Mouse (Mus musculus): Measurements from ENCODE around the gene Vrk3. TPM values are rescaled to one million over a fixed set of nuclear protein-coding genes. Genes with fewer than 3 reads are reported as not detected.

Gene Vrk3
- polyA plus RNA-seq, 1 experiment = 104 TPM

DNA sequence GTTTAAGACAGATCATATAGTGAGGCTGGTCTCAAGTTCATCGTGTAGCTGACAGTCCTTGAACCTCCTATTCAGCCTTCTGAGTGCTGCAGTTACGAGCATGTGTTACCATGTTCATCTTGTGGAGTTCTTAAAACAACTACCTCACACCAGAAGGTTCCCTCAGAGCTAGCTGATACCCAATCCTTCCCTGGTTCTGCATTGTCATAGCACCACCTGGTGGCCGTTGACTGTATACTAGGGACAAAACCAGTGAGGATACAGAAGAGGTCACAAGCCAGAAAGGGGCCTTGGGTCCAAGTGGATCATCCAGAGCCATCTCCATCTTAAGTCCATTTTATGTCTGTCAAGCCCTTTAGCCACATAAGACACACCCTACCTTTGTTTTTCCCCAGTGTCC is 76.7 kb downstream of the Vrk3 start:
- no peak for TF ChIP-seq GATA1 (IDR thresholded peaks at IDR 0.05; ENCODE audit: low read length)

DNA sequence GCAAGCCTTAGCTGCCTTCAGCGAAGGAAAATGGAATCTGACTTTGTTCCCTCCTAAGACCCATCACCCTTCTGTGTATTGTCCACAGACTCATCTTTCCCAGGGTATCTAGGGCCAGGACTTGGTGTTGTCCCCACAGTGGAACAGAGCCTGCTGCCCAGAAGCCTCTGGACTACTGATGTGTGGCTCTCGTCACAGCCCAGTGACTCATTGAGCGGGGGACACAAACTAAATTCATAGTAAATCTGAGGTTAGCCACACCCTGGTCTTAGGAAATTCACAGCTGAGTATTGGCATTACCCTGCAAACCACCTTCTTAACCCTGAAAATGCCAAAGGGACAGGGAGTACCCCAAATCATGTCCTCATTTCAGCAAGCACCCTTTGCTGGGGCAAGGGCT is 78.6 kb downstream of the Vrk3 start:
- TF ChIP-seq GATA1 (IDR thresholded peaks at IDR 0.05; ENCODE audit: low read length) = no peak

Other genes starting within 250 kb of the Vrk3 start
- gene Mybpc2, start 223.8 kb upstream of the Vrk3 start, polyA plus RNA-seq (2012) = not detected in 2 replicates
- 0.32 and 0.33 TPM in 2 replicates for gene Spib, start 216.3 kb upstream of the Vrk3 start, polyA plus RNA-seq (2012)
- 344 and 399 TPM in 2 replicates for gene Pold1, start 199.6 kb upstream of the Vrk3 start, polyA plus RNA-seq (2012)
- 298 and 371 TPM in 2 replicates for gene Nr1h2, start 194.5 kb upstream of the Vrk3 start, polyA plus RNA-seq (2012)
- gene Napsa, start 176.0 kb upstream of the Vrk3 start, polyA plus RNA-seq (2012) = 0.14 and 0.28 TPM in 2 replicates
- 0.02 TPM in 2 replicates for gene Kcnc3, start 157.7 kb upstream of the Vrk3 start, polyA plus RNA-seq (2012)
- 0.02 and 0.05 TPM in 2 replicates for gene Myh14, start 77.6 kb upstream of the Vrk3 start, polyA plus RNA-seq (2012)
- not detected in 2 replicates for gene Izumo2, start 39.7 kb upstream of the Vrk3 start, polyA plus RNA-seq (2012)
- gene Zfp473, start 2.6 kb downstream of the Vrk3 start, polyA plus RNA-seq (2012) = 0.11 and 0.17 TPM in 2 replicates
- 89.3 and 290 TPM in 2 replicates for gene Nup62, start 67.7 kb downstream of the Vrk3 start, polyA plus RNA-seq (2012)
- gene Il4i1, start 68.0 kb downstream of the Vrk3 start, polyA plus RNA-seq (2012) = 1.4 TPM in 2 replicates
- gene Atf5, start 68.2 kb downstream of the Vrk3 start, polyA plus RNA-seq (2012) = 545 and 546 TPM in 2 replicates
- 873 and 930 TPM in 2 replicates for gene Akt1s1, start 100.6 kb downstream of the Vrk3 start, polyA plus RNA-seq (2012)
- gene Tbc1d17, start 100.7 kb downstream of the Vrk3 start, polyA plus RNA-seq (2012) = 87.2 and 126 TPM in 2 replicates
- gene Pnkp, start 108.7 kb downstream of the Vrk3 start, polyA plus RNA-seq (2012) = 55.8 and 74.5 TPM in 2 replicates
- 256 and 306 TPM in 2 replicates for gene Ptov1, start 121.4 kb downstream of the Vrk3 start, polyA plus RNA-seq (2012)
- gene Med25, start 144.3 kb downstream of the Vrk3 start, polyA plus RNA-seq (2012) = 568 and 719 TPM in 2 replicates
- gene Fuz, start 147.7 kb downstream of the Vrk3 start, polyA plus RNA-seq (2012) = 67.3 and 78.5 TPM in 2 replicates
- gene Ap2a1, start 181.1 kb downstream of the Vrk3 start, polyA plus RNA-seq (2012) = 254 and 278 TPM in 2 replicates
- 0.16 TPM in 1 of 2 replicates, not detected in the other for gene Tsks, start 194.8 kb downstream of the Vrk3 start, polyA plus RNA-seq (2012)
- 1.2 and 1.9 TPM in 2 replicates for gene Cpt1c, start 226.4 kb downstream of the Vrk3 start, polyA plus RNA-seq (2012)
- gene Prmt1, start 238.2 kb downstream of the Vrk3 start, polyA plus RNA-seq (2012) = 142 and 234 TPM in 2 replicates
- 110 and 153 TPM in 2 replicates for gene Irf3, start 249.2 kb downstream of the Vrk3 start, polyA plus RNA-seq (2012)